Mouse (Mus musculus) stomach, postnatal 0 days (tissue): ENCODE results near the gene Spag5. TPM values are rescaled to one million over a fixed set of nuclear protein-coding genes. Genes with fewer than 3 reads are reported as not detected.

ENCODE experiments used
- ATAC-seq: fragments of 200-750 bp; cut with Nextera tagmentation; 2 replicates; pipeline ENCODE4 v1.8.0; 2017; ENCODE audit not compliant: low FRiP score, low TSS enrichment
- DNase-seq: peaks from one replicate; pipeline ENCODE4 v3.0.0-alpha.2; 2016; ENCODE audit warnings: low spot score
- H3K27ac ChIP-seq: fragments of 300-500 bp; sonication (generic); replicated peaks from 2 replicates; pipeline ENCODE4 v1.5.1; 2014; ENCODE audit warnings: mild to moderate bottlenecking, control low read depth
- H3K27me3 ChIP-seq: fragments of 300-500 bp; sonication (generic); 2 replicates; pipeline ENCODE4 v1.6.1; 2014; ENCODE audit warnings: low read length; ENCODE audit not compliant: control insufficient read depth, insufficient read depth
- H3K36me3 ChIP-seq: fragments of 300-500 bp; sonication (generic); 2 replicates; pipeline ENCODE4 v1.6.1; 2014; ENCODE audit warnings: low read length, mixed read lengths; ENCODE audit not compliant: control insufficient read depth, insufficient read depth
- H3K4me1 ChIP-seq: fragments of 300-500 bp; sonication (generic); replicated peaks from 2 replicates; pipeline ENCODE4 v1.6.1; 2014; ENCODE audit warnings: antibody characterized with exemption; ENCODE audit not compliant: control insufficient read depth, insufficient read depth
- H3K4me2 ChIP-seq: fragments of 300-500 bp; sonication (generic); replicated peaks from 2 replicates; pipeline ENCODE4 v1.6.1; 2014; ENCODE audit warnings: low read depth, mild to moderate bottlenecking, control low read depth, moderate library complexity
- H3K4me3 ChIP-seq: fragments of 300-500 bp; sonication (generic); 2 replicates; pipeline ENCODE4 v1.5.1; 2014; ENCODE audit warnings: low read depth, low read length, control low read depth
- H3K9ac ChIP-seq: fragments of 300-500 bp; sonication (generic); 2 replicates; pipeline ENCODE4 v1.6.1; 2014; ENCODE audit warnings: mild to moderate bottlenecking, low read length, control low read depth, mixed read lengths
- H3K9me3 ChIP-seq: fragments of 300-500 bp; sonication (generic); 2 replicates; pipeline ENCODE4 v1.6.1; 2016; ENCODE audit warnings: low read length; ENCODE audit not compliant: control insufficient read depth
- CTCF ChIP-seq: IDR thresholded peaks from 2 replicates; pipeline ENCODE4 v1.5.1; 2016; ENCODE audit warnings: antibody characterized with exemption, low read depth, mild to moderate bottlenecking, moderate library complexity
- EP300 ChIP-seq: optimal IDR thresholded peaks from 2 replicates; pipeline ENCODE3; 2016; ENCODE audit warnings: antibody characterized with exemption
- WGBS: fragments of 180-500 bp; shearing (Covaris S2); extraction: QIAGEN DNeasy Blood & Tissue Kit; methylation state at CpG from one replicate; pipeline ENCODE4 v1.1.7; 2014; 5-methylcytosine and 5-hydroxymethylcytosine counted together
- polyA plus RNA-seq: library from polyadenylated mRNA; unstranded; fragments of >200 nt; fragmentation: Nextera tagmentation; extraction: Ambion mirVana; gene quantifications from 2 replicates; pipeline ENCODE4 v1.2.1, GENCODE M21; 2015

Gene Spag5
- polyA plus RNA-seq, 1 experiment from 2014 or later, result 5.7 TPM

- H3K4me2 ChIP-seq, result no peak overlapping the region
- H3K9ac ChIP-seq, result no peak overlapping the region
- ATAC-seq (no peak), DNase-seq (no peak)
- H3K36me3 ChIP-seq, result peaks cover 23% of the 10 kb centered on the region
- no peaks in the 10 kb centered on the region for H3K9me3 ChIP-seq
- WGBS, result 85% methylated on average over 7 of the region's 7 CpGs
- H3K27me3 ChIP-seq, result no peaks in the 10 kb centered on the region
- no peaks in the 10 kb centered on the region for H3K4me1 ChIP-seq
- H3K27ac ChIP-seq, result no peak overlapping the region
- no peak for TF ChIP-seq CTCF
- no peak for TF ChIP-seq EP300
- no peak overlapping the region for H3K4me3 ChIP-seq
These were observed 12.1 kb upstream of the Spag5 start for GRCm38 (mm10) chr11:78289146-78289763.

GRCm38 (mm10) chr11:78290654-78291053 is 10.7 kb upstream of the Spag5 start, which contains the start of gene BC030499:
TSS of gene BC030499 (plus strand) at chr11:78290841.
- Histone ChIP-seq H3K4me3 (no peak within 1 kb of the TSS), H3K27me3 (no peaks in the 10 kb centered on the region), H3K27ac (no peak within 1 kb of the TSS), H3K4me1 (no peaks in the 10 kb centered on the region), H3K36me3 (peaks cover 12% of the 10 kb centered on the region), H3K9me3 (no peaks in the 10 kb centered on the region), H3K9ac (no peak within 1 kb of the TSS), H3K4me2 (no peak within 1 kb of the TSS)
- 89% methylated on average over 4 of the region's 4 CpGs for WGBS
- TF ChIP-seq CTCF (no peak), EP300 (no peak)
- DNase-seq (no peak), ATAC-seq (no peak)

GRCm38 (mm10) chr11:78294585-78294984 is 6.7 kb upstream of the Spag5 start:
- no peak for DNase-seq
- 95% methylated on average over 6 of the region's 6 CpGs for WGBS

GRCm38 (mm10) chr11:78300917-78301316 is 412 bp upstream of the Spag5 start:
- TF ChIP-seq CTCF (no peak), EP300 (no peak)
- Histone ChIP-seq H3K9ac (0 out of 2 replicates have a peak overlapping the region, but pooled peaks have one; percentile 5), H3K9me3 (no peaks in the 10 kb centered on the region), H3K4me2 (peak overlapping the region; percentile 79), H3K27ac (no peak overlapping the region), H3K4me1 (no peaks in the 10 kb centered on the region), H3K27me3 (no peaks in the 10 kb centered on the region), H3K4me3 (peak overlapping the region; percentile 64), H3K36me3 (peaks cover 3% of the 10 kb centered on the region; the same call in 1 of the 2 replicates)
- DNase-seq (no peak), ATAC-seq (peak; percentile 31; the same call in 1 of the 2 replicates)
- 59% methylated on average over 7 of the region's 7 CpGs for WGBS

More at GRCm38 (mm10) chr11:78294585-78294984, 6.7 kb upstream of the Spag5 start:
- TF ChIP-seq EP300 (no peak), CTCF (no peak)
- Histone ChIP-seq H3K4me1 (no peaks in the 10 kb centered on the region), H3K4me2 (no peak overlapping the region), H3K27me3 (no peaks in the 10 kb centered on the region), H3K4me3 (no peak overlapping the region), H3K9ac (no peak overlapping the region), H3K36me3 (no peaks in the 10 kb centered on the region; the same call in 1 of the 2 replicates), H3K27ac (no peak overlapping the region), H3K9me3 (no peaks in the 10 kb centered on the region)
- ATAC-seq, result no peak

GRCm38 (mm10) chr11:78305272-78305671 is 3.9 kb downstream of the Spag5 start:
- Histone ChIP-seq H3K4me3 (no peak overlapping the region), H3K27ac (no peak overlapping the region), H3K36me3 (peaks cover 3% of the 10 kb centered on the region; the same call in 1 of the 2 replicates), H3K4me2 (no peak overlapping the region), H3K4me1 (no peaks in the 10 kb centered on the region), H3K9ac (no peak overlapping the region), H3K9me3 (no peaks in the 10 kb centered on the region), H3K27me3 (no peaks in the 10 kb centered on the region)
- ATAC-seq (no peak), DNase-seq (no peak)
- TF ChIP-seq CTCF (no peak), EP300 (no peak)
- WGBS, result 90% methylated on average over 4 of the region's 4 CpGs

- TF ChIP-seq CTCF (no peak), EP300 (no peak)
- no peak overlapping the region for H3K9ac ChIP-seq
- no peak for DNase-seq
- no peak overlapping the region for H3K4me3 ChIP-seq
- peaks cover 7% of the 10 kb centered on the region for H3K36me3 ChIP-seq
- no peak overlapping the region for H3K27ac ChIP-seq
- no peaks in the 10 kb centered on the region for H3K27me3 ChIP-seq
- no peak for ATAC-seq
- no peaks in the 10 kb centered on the region for H3K9me3 ChIP-seq
- WGBS, result 90% methylated on average over 8 of the region's 8 CpGs
- no peaks in the 10 kb centered on the region for H3K4me1 ChIP-seq
- no peak overlapping the region for H3K4me2 ChIP-seq
These were observed 9.7 kb downstream of the Spag5 start for GRCm38 (mm10) chr11:78310861-78311511.
